Mouse (Mus musculus): ENCODE data around the gene Pigk. TPM values are rescaled to one million over a fixed set of nuclear protein-coding genes. Genes with fewer than 3 reads are reported as not detected.

The Pigk gene
- total RNA-seq, 2 experiments from 2014 or later, result 16.6 to 23.0 TPM

DNA sequence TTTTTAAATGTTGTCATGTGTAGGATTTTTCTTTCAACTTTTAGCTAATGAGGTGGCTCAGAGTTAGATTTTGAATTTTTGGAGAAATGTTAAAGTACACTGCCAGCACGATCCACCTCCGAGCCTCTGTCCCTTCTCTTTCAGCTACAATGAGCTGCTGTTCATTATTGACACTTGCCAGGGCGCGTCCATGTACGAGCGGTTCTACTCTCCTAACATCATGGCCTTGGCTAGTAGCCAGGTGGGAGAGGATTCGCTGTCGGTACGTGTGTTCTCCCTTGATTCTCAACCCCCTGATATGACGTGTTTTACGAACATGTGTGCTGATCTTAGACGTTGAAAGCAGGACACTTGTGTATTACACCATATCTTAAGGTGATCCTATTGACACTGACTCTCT, 30.4 kb downstream of the Pigk start:
- no peak for TF ChIP-seq CTCF (IDR thresholded peaks at IDR 0.05)
- intact Hi-C loops (cut with DNase I), result no loop called here
- Histone ChIP-seq H3K27ac (no peak overlapping the region), H3K4me3 (no peak overlapping the region)
- DNase-seq, result no peak

- no peak for DNase-seq
- intact Hi-C loops (cut with DNase I), result no loop called here
- H3K27ac ChIP-seq, result no peak overlapping the region
- H3K4me3 ChIP-seq, result no peak overlapping the region
- no peak for TF ChIP-seq CTCF (IDR thresholded peaks at IDR 0.05)
These were observed 31.7 kb downstream of the Pigk start for GRCm38 (mm10) chr3:152745611-152746010.

DNA sequence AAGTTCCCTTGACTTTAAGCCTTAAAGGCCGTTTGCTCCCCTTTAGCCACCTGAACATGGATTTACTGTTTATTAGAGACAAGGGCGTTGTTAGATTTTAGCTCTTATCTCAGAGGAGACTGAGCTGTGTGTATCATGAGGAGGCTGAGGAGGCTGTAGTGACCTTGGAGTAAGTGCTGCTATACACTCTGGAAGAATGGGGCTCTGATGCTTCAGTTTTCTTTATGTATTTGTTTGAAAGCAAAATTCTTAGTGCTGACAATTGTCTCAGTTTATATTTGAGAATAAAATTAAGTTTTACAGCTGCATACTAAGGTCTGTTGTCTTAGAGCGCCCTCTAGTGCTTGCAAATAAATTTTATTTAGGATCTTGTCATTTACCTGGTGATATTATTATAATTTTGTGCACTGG, 35.6 kb downstream of the Pigk start:
- DNase-seq, result no peak
- intact Hi-C loops (cut with DNase I), result no loop called here
- no peak overlapping the region for H3K4me3 ChIP-seq
- peak; percentile 85 for TF ChIP-seq CTCF (IDR thresholded peaks at IDR 0.05)
- H3K27ac ChIP-seq, result no peak overlapping the region

DNA sequence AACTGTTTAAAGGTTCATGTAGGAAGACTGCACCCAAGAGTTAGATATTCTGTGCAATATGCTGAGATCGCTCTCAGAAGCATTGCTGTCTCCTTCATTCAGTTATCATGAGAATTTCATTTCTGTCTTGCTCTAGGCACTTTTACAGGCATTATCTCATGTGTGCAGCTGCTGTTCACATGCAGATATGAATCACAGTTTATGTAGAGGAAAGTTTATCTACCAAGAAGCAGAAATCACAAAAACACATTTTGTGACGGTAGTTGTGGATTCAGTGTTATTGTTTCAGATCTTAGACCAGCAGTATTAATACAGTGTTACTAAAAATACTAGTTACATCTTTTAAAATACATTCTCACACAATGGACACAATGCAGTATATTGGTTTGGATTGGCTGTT, 36.0 kb downstream of the Pigk start:
- intact Hi-C loops (cut with DNase I), result loop anchor here (5.0 kb wide), 2 partner anchors 278 to 353 kb away; partner anchors contain the start of gene Zzz3
- no peak for TF ChIP-seq CTCF (IDR thresholded peaks at IDR 0.05)
- no peak overlapping the region for H3K27ac ChIP-seq
- DNase-seq, result no peak
- H3K4me3 ChIP-seq, result no peak overlapping the region

DNA sequence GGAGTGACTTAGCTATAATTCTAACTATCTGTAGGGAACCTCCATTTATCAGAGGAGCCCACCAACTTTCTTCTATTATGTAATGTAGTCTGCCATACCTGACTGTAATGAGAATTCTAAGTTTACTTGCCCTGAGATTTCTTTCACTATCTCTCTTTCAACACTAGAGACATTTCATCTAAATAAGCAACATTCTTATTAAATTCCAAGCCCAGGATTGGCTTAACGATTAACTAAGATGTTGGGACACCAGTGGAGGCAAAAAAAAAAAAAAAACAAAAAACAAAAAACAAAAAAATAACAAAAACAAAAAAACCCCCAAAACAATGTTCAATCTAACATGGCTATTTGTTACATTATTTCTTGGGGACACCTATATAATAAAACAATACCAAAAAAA, 39.0 kb downstream of the Pigk start:
- Histone ChIP-seq H3K4me3 (no peak overlapping the region), H3K27ac (no peak overlapping the region)
- DNase-seq, result no peak
- TF ChIP-seq CTCF (IDR thresholded peaks at IDR 0.05), result no peak
- intact Hi-C loops (cut with DNase I), result loop anchor here (5.0 kb wide), 2 partner anchors 281 to 356 kb away; partner anchors contain the start of gene Zzz3

DNA sequence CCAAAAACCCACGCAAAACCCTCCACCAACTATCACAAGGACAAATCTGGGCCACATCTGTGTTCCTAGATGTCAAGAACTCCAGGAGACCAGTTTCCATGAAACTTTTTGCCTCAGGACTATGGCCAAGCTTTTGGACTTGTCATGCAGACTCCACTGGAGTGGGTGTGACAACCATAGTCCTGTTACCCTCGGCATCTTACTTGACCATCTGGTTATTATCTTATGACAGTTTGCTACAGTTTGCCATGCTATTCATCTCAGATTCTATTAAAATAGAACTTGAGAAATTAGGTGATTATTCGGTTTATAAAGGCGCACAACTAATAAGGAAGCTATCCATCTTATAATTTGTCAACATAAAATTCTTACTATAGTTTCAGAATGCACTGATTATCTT, 39.4 kb downstream of the Pigk start:
- no peak for DNase-seq
- H3K4me3 ChIP-seq, result no peak overlapping the region
- no peak overlapping the region for H3K27ac ChIP-seq
- TF ChIP-seq CTCF (IDR thresholded peaks at IDR 0.05), result no peak
- intact Hi-C loops (cut with DNase I), result loop anchor here (5.0 kb wide), 2 partner anchors 281 to 356 kb away; partner anchors contain the start of gene Zzz3

DNA sequence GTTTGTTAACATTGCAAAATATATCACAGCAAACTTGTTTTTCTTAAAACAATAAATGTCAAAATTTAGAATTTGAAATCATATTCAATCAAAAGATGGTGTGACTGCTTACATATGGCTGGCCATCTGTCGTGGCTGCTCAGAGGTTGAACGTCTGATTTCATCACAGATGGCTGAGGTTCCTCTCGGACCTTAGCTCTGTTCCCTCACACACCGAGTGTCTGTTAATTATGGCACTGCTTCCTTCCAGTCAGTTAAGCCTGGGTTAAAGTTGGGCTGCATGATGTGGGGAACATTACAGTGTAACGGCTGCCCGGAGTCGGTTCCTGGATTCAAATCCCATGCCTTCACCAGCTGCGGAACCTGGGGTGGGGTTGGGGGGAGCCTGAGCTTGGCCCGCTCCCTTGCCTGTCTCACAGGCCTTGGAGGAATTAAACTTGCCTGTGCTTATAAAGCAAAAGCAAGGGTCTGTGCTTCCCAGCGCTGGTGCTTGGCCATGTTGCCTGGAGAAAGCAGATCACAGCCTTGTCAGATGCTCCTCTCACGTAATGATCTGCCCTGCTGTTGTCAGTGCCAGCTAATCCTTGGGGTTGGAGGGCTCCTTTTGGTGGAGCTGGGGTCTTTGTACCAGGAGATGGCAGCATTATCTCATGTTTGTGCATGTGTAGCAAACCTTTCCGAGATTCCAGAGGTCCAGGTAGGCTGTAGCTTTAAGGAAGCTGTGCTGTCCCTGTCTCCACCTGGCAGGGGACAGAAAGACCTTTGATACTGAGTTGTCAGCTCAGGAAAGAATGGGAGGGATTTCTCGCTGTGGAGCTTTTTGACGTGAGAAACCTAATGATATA, 40.2 kb downstream of the Pigk start:
- Histone ChIP-seq H3K27ac (no peak overlapping the region), H3K4me3 (no peak overlapping the region)
- no peak for TF ChIP-seq CTCF (IDR thresholded peaks at IDR 0.05)
- intact Hi-C loops (cut with DNase I), result loop anchor here (5.0 kb wide), 2 partner anchors 282 to 357 kb away; partner anchors contain the start of gene Zzz3
- DNase-seq, result no peak

- Histone ChIP-seq H3K27ac (no peak overlapping the region), H3K4me3 (no peak overlapping the region)
- no peak for TF ChIP-seq CTCF (IDR thresholded peaks at IDR 0.05)
- intact Hi-C loops (cut with DNase I), result no loop called here
- DNase-seq, result no peak
These were observed 41.6 kb downstream of the Pigk start for GRCm38 (mm10) chr3:152755515-152755914.

- intact Hi-C loops (cut with DNase I), result no loop called here
- Histone ChIP-seq H3K4me3 (no peak overlapping the region), H3K27ac (no peak overlapping the region)
- no peak for TF ChIP-seq CTCF (IDR thresholded peaks at IDR 0.05)
- no peak for DNase-seq
These were observed 43.0 kb downstream of the Pigk start for GRCm38 (mm10) chr3:152756896-152757295.

DNA sequence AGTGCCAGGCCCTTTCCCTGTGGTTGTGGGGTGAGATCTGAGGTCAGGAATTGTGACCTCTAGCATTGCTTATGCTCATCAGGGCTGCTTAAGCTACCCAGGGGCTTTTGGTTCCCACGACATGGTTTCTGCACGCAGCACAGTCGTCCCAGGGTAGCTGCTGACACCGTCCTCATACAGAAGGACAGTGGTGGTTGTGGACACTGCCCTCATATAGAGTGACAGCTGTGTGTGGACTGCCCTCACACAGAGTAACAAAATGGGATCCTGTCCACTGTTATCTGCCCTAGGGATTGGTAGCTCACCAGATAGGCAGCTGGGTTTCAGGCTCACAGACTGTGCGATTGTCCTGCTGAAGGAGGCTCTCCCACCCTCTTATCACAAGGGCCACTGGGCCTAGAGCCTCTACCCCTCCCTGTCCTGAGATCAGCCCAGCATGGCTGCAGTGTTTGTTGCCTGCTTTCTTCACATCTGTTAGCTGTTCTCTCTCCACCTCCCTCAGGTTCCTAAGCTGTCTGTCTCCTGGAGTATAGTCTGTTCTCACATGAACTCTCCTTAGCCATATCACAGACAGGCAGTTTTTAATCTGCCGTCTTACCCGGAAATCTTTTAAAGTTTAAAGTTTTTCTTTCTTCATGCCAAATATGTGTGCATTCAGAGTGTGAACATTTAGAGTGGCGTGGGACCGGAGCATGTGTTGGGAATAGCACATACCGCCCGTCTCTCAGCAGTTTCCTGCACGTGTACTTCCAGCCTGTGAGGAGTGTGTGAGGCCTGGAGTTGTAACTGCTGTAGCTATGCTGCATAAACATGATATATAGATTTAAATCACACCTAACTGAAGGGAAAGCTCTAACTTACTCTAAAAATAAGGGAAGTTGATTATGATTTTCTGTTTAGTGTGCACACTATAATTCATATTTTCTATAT, 43.8 kb downstream of the Pigk start:
- Histone ChIP-seq H3K27ac (no peak overlapping the region), H3K4me3 (no peak overlapping the region)
- DNase-seq, result no peak
- no peak for TF ChIP-seq CTCF (IDR thresholded peaks at IDR 0.05)
- intact Hi-C loops (cut with DNase I), result no loop called here

DNA sequence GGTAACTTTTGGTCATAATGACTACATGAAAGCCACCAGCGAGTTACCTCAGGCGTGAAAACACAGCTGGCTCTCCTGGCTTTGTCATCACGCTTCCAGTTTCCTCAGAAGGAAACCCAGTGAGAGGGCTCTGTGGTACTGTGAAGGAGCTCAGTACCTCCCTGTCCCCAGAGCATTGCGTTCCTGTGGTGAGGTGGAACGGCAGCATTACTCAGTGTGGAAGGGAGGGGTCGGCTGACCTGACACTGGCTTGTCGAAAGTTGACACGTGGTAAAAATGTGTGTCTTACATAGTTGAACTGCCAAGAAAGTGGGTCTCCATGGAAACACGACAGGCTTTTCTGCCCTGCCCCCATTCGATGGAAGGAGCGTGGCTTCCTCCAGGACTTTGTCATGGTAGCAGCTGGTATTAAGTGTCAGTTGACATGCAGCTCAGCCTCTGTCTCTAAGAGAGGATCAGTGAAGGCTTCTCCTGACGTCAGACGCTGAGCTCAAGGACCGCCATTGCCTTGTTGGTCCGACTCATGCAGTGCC, 44.7 kb downstream of the Pigk start:
- no peak for DNase-seq
- intact Hi-C loops (cut with DNase I), result no loop called here
- Histone ChIP-seq H3K27ac (no peak overlapping the region), H3K4me3 (no peak overlapping the region)
- no peak for TF ChIP-seq CTCF (IDR thresholded peaks at IDR 0.05)

DNA sequence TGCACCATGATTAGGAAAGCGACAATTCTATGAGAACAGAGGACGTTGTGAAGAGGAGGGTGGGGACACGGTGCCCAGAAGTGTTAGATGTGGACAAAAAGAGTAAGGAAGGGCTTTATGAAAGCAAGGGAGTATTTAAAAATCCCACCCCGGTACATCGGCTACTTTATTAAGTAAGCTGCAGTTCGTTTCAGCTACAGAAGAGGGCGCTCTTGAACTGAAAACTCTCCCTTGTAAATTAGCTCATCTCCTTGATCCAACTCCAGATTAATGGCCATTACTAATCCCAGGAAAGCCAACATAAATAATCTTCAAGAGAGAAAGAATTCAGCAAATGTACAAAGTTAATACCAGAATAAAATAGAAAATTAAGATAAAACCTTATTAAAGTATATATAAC, 47.2 kb downstream of the Pigk start:
- intact Hi-C loops (cut with DNase I), result no loop called here
- Histone ChIP-seq H3K27ac (no peak overlapping the region), H3K4me3 (no peak overlapping the region)
- DNase-seq, result no peak
- TF ChIP-seq CTCF (IDR thresholded peaks at IDR 0.05), result peak; percentile 80

DNA sequence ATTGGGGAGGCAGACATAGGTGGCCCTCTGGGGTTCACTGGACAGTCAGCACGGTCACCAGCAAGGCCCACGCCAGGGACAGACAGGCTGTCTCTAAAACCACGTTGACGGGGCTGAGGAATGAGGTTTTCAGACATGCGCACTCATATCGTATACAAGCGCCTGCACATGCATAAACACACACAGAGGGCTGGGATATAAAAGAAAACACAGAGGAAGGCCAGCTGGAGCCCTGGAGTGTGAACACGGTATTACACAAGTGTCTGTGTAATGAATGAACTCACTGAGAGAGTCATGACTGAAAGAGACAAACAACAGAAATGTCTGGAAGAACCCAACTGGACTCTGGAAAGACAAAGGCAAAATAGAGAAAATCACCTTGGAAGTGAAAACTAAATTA, 47.8 kb downstream of the Pigk start:
- intact Hi-C loops (cut with DNase I), result no loop called here
- no peak for DNase-seq
- no peak for TF ChIP-seq CTCF (IDR thresholded peaks at IDR 0.05)

More for the DNA sequence above, 47.8 kb downstream of the Pigk start:
- no peak overlapping the region for H3K27ac ChIP-seq
- H3K4me3 ChIP-seq, result no peak overlapping the region
